Mouse (Mus musculus): ENCODE measurements at regions not wholly inside any gene's neighbourhood (a gene's known extent, or its start where the extent isn't known, plus 50 kb on each side); places are given as distances from the start of the nearest gene placed in this dataset.
A peak's percentile ranks its signal among the peaks of the same experiment; 100 is the strongest.

- no peaks in the 10 kb centered on the region for H3K27me3 ChIP-seq (ENCODE audit: control insufficient read depth, insufficient read depth, low read length)
- no peaks in the 10 kb centered on the region for H3K9me3 ChIP-seq (ENCODE audit: control insufficient read depth, low read length)
- no peak for ATAC-seq (replicated peaks; ENCODE audit: low FRiP score)
- DNase-seq (ENCODE audit: low spot score), result no peak
- H3K4me3 ChIP-seq (ENCODE audit: low read depth, low read length), result no peak overlapping the region
- WGBS, result 73% methylated on average over 13 of the region's 13 CpGs
- no peak overlapping the region for H3K27ac ChIP-seq (ENCODE audit: low read depth, low read length)
- no peak overlapping the region for H3K9ac ChIP-seq (ENCODE audit: low read length)
- no peak overlapping the region for H3K4me2 ChIP-seq (ENCODE audit: low read depth, low read length, severe bottlenecking)
- H3K4me1 ChIP-seq (replicated peaks; ENCODE audit: control insufficient read depth, insufficient read depth, low read length), result peaks cover 4% of the 10 kb centered on the region; the same call in 1 of the 2 replicates
- no peaks in the 10 kb centered on the region for H3K36me3 ChIP-seq (ENCODE audit: control insufficient read depth, insufficient read depth, low read length)
Measured at GRCm38 (mm10) chr5:33505786-33506185, 72.0 kb upstream of the Nkx1-1 start.

- Histone ChIP-seq H3K9me3 (ENCODE audit: control insufficient read depth, low read length) (no peaks in the 10 kb centered on the region), H3K27me3 (ENCODE audit: control insufficient read depth, insufficient read depth, low read length) (no peaks in the 10 kb centered on the region), H3K27ac (ENCODE audit: low read depth, low read length) (no peak overlapping the region), H3K4me2 (ENCODE audit: low read depth, low read length, severe bottlenecking) (no peak overlapping the region), H3K36me3 (ENCODE audit: control insufficient read depth, insufficient read depth, low read length) (no peaks in the 10 kb centered on the region), H3K4me1 (replicated peaks; ENCODE audit: control insufficient read depth, insufficient read depth, low read length) (peaks cover 4% of the 10 kb centered on the region; the same call in 1 of the 2 replicates), H3K9ac (ENCODE audit: low read length) (no peak overlapping the region), H3K4me3 (ENCODE audit: low read depth, low read length) (no peak overlapping the region)
- 54% methylated on average over 23 of the region's 23 CpGs for WGBS
- DNase-seq (ENCODE audit: low spot score) (no peak), ATAC-seq (replicated peaks; ENCODE audit: low FRiP score) (no peak)
Measured at GRCm38 (mm10) chr5:33501735-33502495, 68.1 kb upstream of the Nkx1-1 start.

GRCm38 (mm10) chr5:33501211-33501610 is 67.4 kb upstream of the Nkx1-1 start:
- Histone ChIP-seq H3K27ac (ENCODE audit: low read depth, low read length) (no peak overlapping the region), H3K4me2 (ENCODE audit: low read depth, low read length, severe bottlenecking) (no peak overlapping the region), H3K9ac (ENCODE audit: low read length) (no peak overlapping the region), H3K4me3 (ENCODE audit: low read depth, low read length) (no peak overlapping the region), H3K36me3 (ENCODE audit: control insufficient read depth, insufficient read depth, low read length) (no peaks in the 10 kb centered on the region), H3K4me1 (replicated peaks; ENCODE audit: control insufficient read depth, insufficient read depth, low read length) (peaks cover 4% of the 10 kb centered on the region), H3K27me3 (ENCODE audit: control insufficient read depth, insufficient read depth, low read length) (no peaks in the 10 kb centered on the region), H3K9me3 (ENCODE audit: control insufficient read depth, low read length) (no peaks in the 10 kb centered on the region)
- DNase-seq (ENCODE audit: low spot score) (no peak), ATAC-seq (replicated peaks; ENCODE audit: low FRiP score) (no peak)
- 47% methylated on average over 7 of the region's 7 CpGs for WGBS

- H3K36me3 ChIP-seq (ENCODE audit: control insufficient read depth, insufficient read depth, low read length), result no peaks in the 10 kb centered on the region
- H3K9me3 ChIP-seq (ENCODE audit: control insufficient read depth, low read length), result no peaks in the 10 kb centered on the region
- ATAC-seq (replicated peaks; ENCODE audit: low FRiP score) (peak; percentile 80), DNase-seq (ENCODE audit: low spot score) (peak; percentile 94)
- H3K27me3 ChIP-seq (ENCODE audit: control insufficient read depth, insufficient read depth, low read length), result no peaks in the 10 kb centered on the region
- 15% methylated on average over 6 of the region's 6 CpGs for WGBS
- H3K4me1 ChIP-seq (replicated peaks; ENCODE audit: control insufficient read depth, insufficient read depth, low read length), result no peaks in the 10 kb centered on the region; the same call in 1 of the 2 replicates
- no peak overlapping the region for H3K27ac ChIP-seq (ENCODE audit: low read depth, low read length)
- no peak overlapping the region for H3K4me2 ChIP-seq (ENCODE audit: low read depth, low read length, severe bottlenecking)
- no peak overlapping the region for H3K4me3 ChIP-seq (ENCODE audit: low read depth, low read length)
- H3K9ac ChIP-seq (ENCODE audit: low read length), result no peak overlapping the region
Measured at GRCm38 (mm10) chr5:33495900-33496529, 62.2 kb upstream of the Nkx1-1 start.

GRCm38 (mm10) chr5:33495276-33495675 is 61.5 kb upstream of the Nkx1-1 start:
- H3K27me3 ChIP-seq (ENCODE audit: control insufficient read depth, insufficient read depth, low read length), result no peaks in the 10 kb centered on the region
- no peaks in the 10 kb centered on the region; the same call in 1 of the 2 replicates for H3K4me1 ChIP-seq (replicated peaks; ENCODE audit: control insufficient read depth, insufficient read depth, low read length)
- no peak overlapping the region for H3K4me3 ChIP-seq (ENCODE audit: low read depth, low read length)
- no peak overlapping the region for H3K27ac ChIP-seq (ENCODE audit: low read depth, low read length)
- H3K36me3 ChIP-seq (ENCODE audit: control insufficient read depth, insufficient read depth, low read length), result no peaks in the 10 kb centered on the region
- no peak overlapping the region for H3K9ac ChIP-seq (ENCODE audit: low read length)
- ATAC-seq (replicated peaks; ENCODE audit: low FRiP score) (no peak), DNase-seq (ENCODE audit: low spot score) (no peak)
- 35% methylated on average over 6 of the region's 6 CpGs for WGBS
- H3K4me2 ChIP-seq (ENCODE audit: low read depth, low read length, severe bottlenecking), result no peak overlapping the region
- H3K9me3 ChIP-seq (ENCODE audit: control insufficient read depth, low read length), result no peaks in the 10 kb centered on the region

- Histone ChIP-seq H3K9ac (ENCODE audit: low read length) (no peak overlapping the region), H3K9me3 (ENCODE audit: control insufficient read depth, low read length) (no peaks in the 10 kb centered on the region), H3K27me3 (ENCODE audit: control insufficient read depth, insufficient read depth, low read length) (no peaks in the 10 kb centered on the region), H3K36me3 (ENCODE audit: control insufficient read depth, insufficient read depth, low read length) (no peaks in the 10 kb centered on the region), H3K4me1 (replicated peaks; ENCODE audit: control insufficient read depth, insufficient read depth, low read length) (peaks cover 9% of the 10 kb centered on the region), H3K27ac (ENCODE audit: low read depth, low read length) (no peak overlapping the region), H3K4me3 (ENCODE audit: low read depth, low read length) (no peak overlapping the region), H3K4me2 (ENCODE audit: low read depth, low read length, severe bottlenecking) (no peak overlapping the region)
- DNase-seq (ENCODE audit: low spot score) (no peak), ATAC-seq (replicated peaks; ENCODE audit: low FRiP score) (no peak)
- 88% methylated on average over 11 of the region's 11 CpGs for WGBS
Measured at GRCm38 (mm10) chr5:33492604-33493315, 59.0 kb upstream of the Nkx1-1 start.

- H3K9me3 ChIP-seq (ENCODE audit: control insufficient read depth, low read length), result no peaks in the 10 kb centered on the region
- ATAC-seq (replicated peaks; ENCODE audit: low FRiP score), result no peak
- H3K4me3 ChIP-seq (ENCODE audit: low read depth, low read length), result no peak overlapping the region
- WGBS, result 71% methylated on average over 6 of the region's 6 CpGs
- no peak for DNase-seq (ENCODE audit: low spot score)
- no peaks in the 10 kb centered on the region for H3K27me3 ChIP-seq (ENCODE audit: control insufficient read depth, insufficient read depth, low read length)
- H3K4me2 ChIP-seq (ENCODE audit: low read depth, low read length, severe bottlenecking), result no peak overlapping the region
- H3K36me3 ChIP-seq (ENCODE audit: control insufficient read depth, insufficient read depth, low read length), result no peaks in the 10 kb centered on the region
- no peak overlapping the region for H3K27ac ChIP-seq (ENCODE audit: low read depth, low read length)
- peaks cover 9% of the 10 kb centered on the region for H3K4me1 ChIP-seq (replicated peaks; ENCODE audit: control insufficient read depth, insufficient read depth, low read length)
- H3K9ac ChIP-seq (ENCODE audit: low read length), result no peak overlapping the region
Measured at GRCm38 (mm10) chr5:33489286-33489685, 55.5 kb upstream of the Nkx1-1 start.

GRCm38 (mm10) chr5:33488152-33488561 is 54.4 kb upstream of the Nkx1-1 start:
- Histone ChIP-seq H3K36me3 (ENCODE audit: control insufficient read depth, insufficient read depth, low read length) (no peaks in the 10 kb centered on the region), H3K27ac (ENCODE audit: low read depth, low read length) (no peak overlapping the region), H3K27me3 (ENCODE audit: control insufficient read depth, insufficient read depth, low read length) (no peaks in the 10 kb centered on the region), H3K4me3 (ENCODE audit: low read depth, low read length) (no peak overlapping the region), H3K9ac (ENCODE audit: low read length) (no peak overlapping the region), H3K9me3 (ENCODE audit: control insufficient read depth, low read length) (no peaks in the 10 kb centered on the region), H3K4me1 (replicated peaks; ENCODE audit: control insufficient read depth, insufficient read depth, low read length) (peaks cover 9% of the 10 kb centered on the region), H3K4me2 (ENCODE audit: low read depth, low read length, severe bottlenecking) (no peak overlapping the region)
- ATAC-seq (replicated peaks; ENCODE audit: low FRiP score) (no peak), DNase-seq (ENCODE audit: low spot score) (no peak)
- 4% methylated on average over 9 of the region's 9 CpGs for WGBS
